Mouse (Mus musculus) skeletal muscle tissue, postnatal 0 days (tissue): ENCODE data around the gene Bicra. TPM values are rescaled to one million over a fixed set of nuclear protein-coding genes. Genes with fewer than 3 reads are reported as not detected.

ENCODE experiments used
- polyA plus RNA-seq: library from polyadenylated mRNA; unstranded; fragments of >200 nt; fragmentation: Nextera tagmentation; extraction: Ambion mirVana; gene quantifications from 2 replicates; pipeline ENCODE4 v1.2.1, GENCODE M21; 2015

The Bicra gene
- polyA plus RNA-seq, result 3.2 TPM in 2 replicates

DNA sequence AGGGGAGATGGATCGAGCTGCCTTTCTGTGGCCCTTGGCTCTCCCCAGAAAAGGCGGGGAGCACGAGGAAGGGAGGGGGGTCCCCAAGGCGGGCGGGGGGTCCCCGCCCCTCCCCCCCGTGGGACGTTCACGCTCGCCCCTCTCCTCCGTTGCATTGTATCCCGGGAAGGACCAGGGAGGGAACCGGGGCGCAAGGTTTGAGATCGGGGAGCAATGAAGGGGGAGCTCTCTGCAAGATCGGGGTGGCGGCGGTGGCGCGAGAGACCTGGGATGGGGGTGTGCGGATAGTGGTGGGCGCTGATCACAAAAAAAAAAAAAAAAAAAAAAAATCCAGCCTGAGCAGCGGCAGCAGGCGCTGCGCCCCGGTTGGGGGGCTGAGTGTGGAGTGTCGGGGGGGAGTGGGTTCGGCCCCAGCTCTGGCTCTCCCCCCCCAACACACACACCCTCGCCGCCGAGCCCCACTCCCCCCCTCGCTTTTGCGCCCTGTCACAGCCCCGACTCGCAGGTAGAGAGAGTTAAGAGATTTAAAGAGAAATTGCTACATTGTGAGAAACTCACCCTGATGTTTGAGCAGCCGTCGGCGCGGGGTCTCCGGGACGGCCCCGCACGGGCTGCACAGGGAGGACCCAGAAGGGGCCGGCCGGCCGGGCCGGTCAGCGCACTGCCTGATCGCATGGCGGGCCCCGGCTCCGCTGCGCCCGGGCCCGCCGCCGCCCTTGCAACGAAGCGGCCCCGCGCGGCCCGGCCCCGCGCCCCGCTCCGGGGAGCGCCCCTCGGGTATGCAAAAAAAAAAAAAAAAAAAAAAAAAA is at the start of gene Bicra:
Bicra (minus strand) TSS at position 584 of the 809 bp plus-strand sequence.

GRCm38 (mm10) chr7:16061219-16062098 is 13.7 kb upstream of the Bicra start, which contains the start of gene Zfp541:
Gene Zfp541 (plus strand): TSS chr7:16061814.

GRCm38 (mm10) chr7:15967312-15967711 is 80.4 kb downstream of the Bicra start, which contains the start of gene Ehd2:
Gene Ehd2 (minus strand): TSS chr7:15967567.

DNA sequence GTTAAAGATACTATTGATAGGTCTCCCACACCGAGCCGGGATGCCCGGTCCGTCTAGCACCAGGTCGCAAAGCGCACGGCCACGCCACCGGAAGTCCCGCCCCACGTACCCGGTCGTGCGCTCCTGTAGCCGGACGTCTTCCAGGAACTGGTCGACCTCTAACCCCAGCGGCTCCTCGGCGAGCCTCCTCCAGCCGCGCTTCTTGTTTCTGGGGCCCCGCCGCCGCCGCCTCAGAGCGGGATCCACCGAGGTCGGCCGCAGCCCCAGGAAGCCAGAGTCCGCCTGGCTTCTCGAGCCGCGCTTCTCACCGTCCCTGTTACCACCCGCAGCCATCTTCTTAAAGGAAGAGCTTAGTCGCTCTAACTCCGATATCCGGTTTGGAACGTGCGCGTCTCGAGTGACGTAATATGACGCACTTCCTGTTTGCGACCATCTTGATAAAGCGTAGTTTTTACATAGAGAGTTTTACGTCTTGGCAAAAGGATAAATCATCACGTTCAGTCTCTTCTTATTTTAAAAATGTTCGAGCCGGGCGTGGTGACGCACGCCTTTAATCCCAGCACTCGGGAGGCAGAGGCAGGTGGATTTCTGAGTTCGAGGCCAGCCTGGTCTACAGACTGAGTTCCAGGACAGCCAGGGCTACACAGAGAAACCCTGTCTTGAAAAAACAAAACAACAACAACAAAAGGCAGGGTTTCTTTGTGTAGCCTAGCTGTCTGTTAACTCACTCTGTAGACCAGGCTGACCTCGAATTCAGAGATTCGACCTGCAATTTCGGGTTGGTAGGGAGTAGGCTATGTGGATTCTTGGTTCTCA is 101.8 kb downstream of the Bicra start, which contains the start of gene Nop53:
Nop53 (minus strand) TSS at position 354 of the 816 bp plus-strand sequence.

GRCm38 (mm10) chr7:15922220-15922773 is 125.4 kb downstream of the Bicra start, which contains the start of gene Selenow:
Gene Selenow (minus strand): TSS chr7:15922402.

Other genes starting within 250 kb of the Bicra start
- gene Obox6, start 208.2 kb downstream of the Bicra start, polyA plus RNA-seq, result not detected in 2 replicates
- not detected in 2 replicates for gene Crx, start 168.0 kb downstream of the Bicra start, polyA plus RNA-seq
- not detected in 2 replicates for gene Crxos, start 165.3 kb downstream of the Bicra start, polyA plus RNA-seq
- gene Selenow, start 125.5 kb downstream of the Bicra start, polyA plus RNA-seq, result 1,000 and 1,017 TPM in 2 replicates
- 158 and 170 TPM in 2 replicates for gene Nop53, start 101.8 kb downstream of the Bicra start, polyA plus RNA-seq
- 66.9 and 87.8 TPM in 2 replicates for gene Ehd2, start 80.4 kb downstream of the Bicra start, polyA plus RNA-seq
- not detected in 2 replicates for gene Zfp541, start 13.9 kb upstream of the Bicra start, polyA plus RNA-seq
- 183 and 189 TPM in 2 replicates for gene Napa, start 50.5 kb upstream of the Bicra start, polyA plus RNA-seq
- 12.5 and 12.6 TPM in 2 replicates for gene Kptn, start 72.0 kb upstream of the Bicra start, polyA plus RNA-seq
- gene Slc8a2, start 81.9 kb upstream of the Bicra start, polyA plus RNA-seq, result 0.04 and 0.06 TPM in 2 replicates
- gene Meis3, start 127.2 kb upstream of the Bicra start, polyA plus RNA-seq, result 8.5 and 11.3 TPM in 2 replicates
- gene Dhx34, start 174.1 kb upstream of the Bicra start, polyA plus RNA-seq, result 5.0 and 5.1 TPM in 2 replicates
- 0.13 and 0.17 TPM in 2 replicates for gene C5ar2, start 196.2 kb upstream of the Bicra start, polyA plus RNA-seq
- gene C5ar1, start 211.6 kb upstream of the Bicra start, polyA plus RNA-seq, result 4.4 and 6.7 TPM in 2 replicates
- gene Inafm1, start 225.7 kb upstream of the Bicra start, polyA plus RNA-seq, result 8.9 and 11.3 TPM in 2 replicates
- 7.5 and 10.2 TPM in 2 replicates for gene Ccdc9, start 238.9 kb upstream of the Bicra start, polyA plus RNA-seq